Mouse (Mus musculus) limb, embryonic 11.5 days (tissue): ENCODE measurements around the gene Med21. TPM values are rescaled to one million over a fixed set of nuclear protein-coding genes. Genes with fewer than 3 reads are reported as not detected.

Experiments
- ATAC-seq: fragments of 200-750 bp; cut with Nextera tagmentation; 2 replicates; pipeline ENCODE4 v1.8.0; 2017; ENCODE audit warnings: low read depth; ENCODE audit not compliant: insufficient number of reproducible peaks, low FRiP score, low TSS enrichment
- DNase-seq: peaks from one replicate; pipeline ENCODE4 v3.0.0-alpha.2; 2015; ENCODE audit warnings: low spot score
- H3K27ac ChIP-seq: fragments of 300-500 bp; sonication (generic); replicated peaks from 2 replicates; pipeline ENCODE4 v1.5.1; 2014; ENCODE audit warnings: low read depth, mild to moderate bottlenecking, low read length
- H3K27me3 ChIP-seq: fragments of 300-500 bp; sonication (generic); 2 replicates; pipeline ENCODE4 v1.6.1; 2014; ENCODE audit warnings: mild to moderate bottlenecking, low read length, mixed read lengths; ENCODE audit not compliant: control insufficient read depth, insufficient read depth
- H3K36me3 ChIP-seq: fragments of 300-500 bp; sonication (generic); 2 replicates; pipeline ENCODE4 v1.6.1; 2014; ENCODE audit warnings: mild to moderate bottlenecking, low read length, moderate library complexity, mixed read lengths; ENCODE audit not compliant: control insufficient read depth, insufficient read depth
- H3K4me1 ChIP-seq: fragments of 300-500 bp; sonication (generic); 2 replicates; pipeline ENCODE4 v1.6.1; 2014; ENCODE audit warnings: low read length, mixed read lengths; ENCODE audit not compliant: control insufficient read depth, insufficient read depth
- H3K4me2 ChIP-seq: fragments of 300-500 bp; sonication (generic); 2 replicates; pipeline ENCODE4 v1.6.1; 2014; ENCODE audit warnings: low read depth, mild to moderate bottlenecking, moderate library complexity; ENCODE audit not compliant: severe bottlenecking
- H3K4me3 ChIP-seq: fragments of 300-500 bp; sonication (generic); 2 replicates; pipeline ENCODE4 v1.5.1; 2014; ENCODE audit warnings: low read depth, low read length
- H3K9ac ChIP-seq: fragments of 300-500 bp; sonication (generic); 2 replicates; pipeline ENCODE4 v1.6.1; 2014; ENCODE audit warnings: mild to moderate bottlenecking, low read length
- H3K9me3 ChIP-seq: fragments of 300-500 bp; sonication (generic); 2 replicates; pipeline ENCODE4 v1.6.1; 2016; ENCODE audit warnings: low read length; ENCODE audit not compliant: control insufficient read depth
- WGBS: fragments of 180-500 bp; shearing (Covaris S2); extraction: QIAGEN DNeasy Blood & Tissue Kit; methylation state at CpG from one replicate; pipeline ENCODE4 v1.1.7; 2014; 5-methylcytosine and 5-hydroxymethylcytosine counted together
- polyA plus RNA-seq: library from polyadenylated mRNA; unstranded; fragments of >200 nt; fragmentation: Nextera tagmentation; extraction: Ambion mirVana; gene quantifications from 2 replicates; pipeline ENCODE4 v1.2.1, GENCODE M21; 2014

Med21 gene
- polyA plus RNA-seq, 1 experiment from 2014 or later = 135 TPM

GRCm38 (mm10) chr6:146698376-146698775 lies 56.0 kb downstream of the Med21 start:
- H3K9ac ChIP-seq = no peak overlapping the region
- no peak overlapping the region for H3K27ac ChIP-seq
- no peak overlapping the region for H3K4me2 ChIP-seq
- H3K36me3 ChIP-seq = no peaks in the 10 kb centered on the region
- DNase-seq (no peak), ATAC-seq (no peak)
- H3K4me1 ChIP-seq = no peaks in the 10 kb centered on the region
- no peak overlapping the region for H3K4me3 ChIP-seq
- 77% methylated on average over 4 of the region's 4 CpGs for WGBS
- no peaks in the 10 kb centered on the region for H3K27me3 ChIP-seq
- no peaks in the 10 kb centered on the region for H3K9me3 ChIP-seq

Other genes with a start within 250 kb of the Med21 start
- 5.7 and 6.4 TPM in 2 replicates for gene Itpr2, start 140.3 kb upstream of the Med21 start, polyA plus RNA-seq
- gene Fgfr1op2, start 65.3 kb upstream of the Med21 start, polyA plus RNA-seq = 92.1 and 95.1 TPM in 2 replicates
- gene Ints13, start 64.7 kb upstream of the Med21 start, polyA plus RNA-seq = 98.5 and 100 TPM in 2 replicates
- 27.6 and 29.6 TPM in 2 replicates for gene Tm7sf3, start 277 bp downstream of the Med21 start, polyA plus RNA-seq
- 20.4 and 25.4 TPM in 2 replicates for gene Stk38l, start 82.4 kb downstream of the Med21 start, polyA plus RNA-seq
- gene Arntl2, start 153.5 kb downstream of the Med21 start, polyA plus RNA-seq = 2.4 and 3.1 TPM in 2 replicates
- not detected in 2 replicates for gene Smco2, start 207.6 kb downstream of the Med21 start, polyA plus RNA-seq
- 43.4 and 44.4 TPM in 2 replicates for gene Ppfibp1, start 245.9 kb downstream of the Med21 start, polyA plus RNA-seq